In the genomic region with DNA sequence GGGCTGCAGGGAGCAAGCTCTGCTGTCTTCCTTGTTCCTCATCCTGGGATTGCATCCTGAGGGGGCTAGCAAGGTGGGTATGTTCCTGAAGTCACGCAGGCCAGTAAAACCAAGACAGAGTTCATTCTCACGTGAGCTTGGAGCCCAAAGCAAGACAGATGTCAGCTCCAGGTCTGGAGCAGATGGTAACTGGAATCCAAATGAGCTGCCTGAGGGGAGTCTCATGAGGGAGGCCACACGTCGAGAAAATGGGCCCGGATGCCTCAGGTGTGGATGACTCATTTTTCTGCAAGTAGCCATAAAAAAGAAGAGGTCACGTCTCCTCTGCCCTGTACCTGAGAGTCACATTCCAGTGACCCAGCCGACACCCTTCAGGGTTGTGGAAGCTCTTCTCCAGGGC, we compare ENCODE assay signal across 21 mouse cellular contexts.
"Had no signal": no experiment of that assay in that cellular context is flagged by ENCODE, and none has a peak within 500 bp of the region (broad histone marks: within the 10 kb centered on the region; RNA-seq: fewer than 3 reads in every experiment).

No protein-coding gene starts in this region.

- H3K9me3 ChIP-seq: lung, embryonic 15.5 days; megakaryocyte, embryonic 14.5 days; midbrain, embryonic 12.5 days; midbrain, embryonic 15.5 days; neural tube, embryonic 13.5 days; neural tube, embryonic 15.5 days had no signal

- DNase-seq: liver, postnatal 0 days; lung, adult 2 months; lung, postnatal 14 days; lung, postnatal 36 days; retina, postnatal 1 day; right cerebral cortex, adult 18-20 months; right cerebral cortex, postnatal 25 days; right cerebral cortex, postnatal 4 days; spleen, adult 18-20 months; thymus, adult 18-20 months; thymus, postnatal 14 days; thymus, postnatal 36 days had no signal

- ATAC-seq: liver, postnatal 0 days; lung, postnatal 0 days; midbrain, embryonic 15.5 days had no signal

- H3K4me2 ChIP-seq: lung, embryonic 15.5 days; midbrain, embryonic 12.5 days; midbrain, embryonic 15.5 days; neural tube, embryonic 13.5 days; neural tube, embryonic 15.5 days had no signal

- H3K27ac ChIP-seq: lung, embryonic 15.5 days; macrophage; midbrain, embryonic 12.5 days; midbrain, embryonic 15.5 days; neural tube, embryonic 13.5 days; neural tube, embryonic 15.5 days had no signal

- H3K4me3 ChIP-seq: lung, embryonic 15.5 days; megakaryocyte, embryonic 14.5 days; midbrain, embryonic 12.5 days; midbrain, embryonic 15.5 days; myocyte; neural tube, embryonic 13.5 days; neural tube, embryonic 15.5 days had no signal

- H3K36me3 ChIP-seq: lung, embryonic 15.5 days; midbrain, embryonic 12.5 days; midbrain, embryonic 15.5 days; neural tube, embryonic 13.5 days; neural tube, embryonic 15.5 days had no signal

- H3K4me1 ChIP-seq: lung, embryonic 15.5 days; midbrain, embryonic 12.5 days; midbrain, embryonic 15.5 days; neural tube, embryonic 13.5 days; neural tube, embryonic 15.5 days had no signal

- H3K27me3 ChIP-seq: lung, embryonic 15.5 days; midbrain, embryonic 12.5 days; midbrain, embryonic 15.5 days; neural tube, embryonic 13.5 days; neural tube, embryonic 15.5 days had no signal

- H3K9ac ChIP-seq: liver, postnatal 0 days; lung, embryonic 15.5 days; midbrain, embryonic 12.5 days; midbrain, embryonic 15.5 days; neural tube, embryonic 13.5 days; neural tube, embryonic 15.5 days had no signal
